Mouse (Mus musculus) CH12.LX (cell line): ENCODE data around the gene Alpk1. TPM values are rescaled to one million over a fixed set of nuclear protein-coding genes. Genes with fewer than 3 reads are reported as not detected.
"Not testable (repeated sequence)": the region's sequence is repeated elsewhere in the genome, so short reads cannot be mapped to it uniquely, and the experiment has no call there.

Source experiments
- DNase-seq: peaks from one replicate; pipeline ENCODE4 v3.0.0-alpha.2; 2013; ENCODE audit errors: extremely low read depth
- H3K27ac ChIP-seq: 2 replicates; pipeline ENCODE4 v1.5.1; 2012; ENCODE audit warnings: low read depth, mild to moderate bottlenecking, control low read depth, moderate library complexity; ENCODE audit not compliant: insufficient read depth
- H3K27me3 ChIP-seq: replicated peaks from 2 replicates; pipeline ENCODE3; 2012; ENCODE audit warnings: inconsistent platforms
- H3K36me3 ChIP-seq, 2 experiments: replicated peaks in 1 of 2; 2 replicates each; pipeline versions ENCODE3 to v1.6.1; 2012; ENCODE audit warnings: inconsistent platforms in 1 of 2, low read length in 1 of 2, mild to moderate bottlenecking in 1 of 2, mixed read lengths in 1 of 2, moderate library complexity in 1 of 2; ENCODE audit not compliant: control insufficient read depth in 1 of 2, insufficient read depth in 1 of 2
- H3K4me1 ChIP-seq, 2 experiments: 2 replicates each; pipeline ENCODE4 v1.6.1; 2012; ENCODE audit warnings: inconsistent platforms in 1 of 2, moderate library complexity in 1 of 2; ENCODE audit not compliant: insufficient read depth in 2 of 2, control insufficient read depth in 1 of 2
- H3K4me2 ChIP-seq: 2 replicates; pipeline ENCODE4 v1.6.1; 2012; ENCODE audit warnings: low read depth, mild to moderate bottlenecking, control low read depth; ENCODE audit not compliant: poor library complexity, insufficient read depth, severe bottlenecking
- H3K4me3 ChIP-seq, 3 experiments: fragments of 150-350 bp in 1 of 3; sonication (generic) in 1 of 3; replicated peaks in 1 of 3; 2 replicates each; pipeline versions ENCODE3 to v1.5.1; 2011 to 2012; ENCODE audit warnings: low read depth in 2 of 3, low read length in 2 of 3, mild to moderate bottlenecking in 2 of 3, moderate library complexity in 2 of 3, control low read depth in 1 of 3, improper control_type of control experiment in 1 of 3, inconsistent platforms in 1 of 3, mixed read lengths in 1 of 3; ENCODE audit not compliant: poor library complexity in 1 of 3
- H3K79me2 ChIP-seq: replicated peaks from 2 replicates; pipeline ENCODE4 v1.6.1; 2012; ENCODE audit warnings: mild to moderate bottlenecking, moderate library complexity; ENCODE audit not compliant: control insufficient read depth, poor library complexity, insufficient read depth, severe bottlenecking; ENCODE audit errors: extremely low read depth
- H3K9ac ChIP-seq: 2 replicates; pipeline ENCODE4 v1.6.1; 2012; ENCODE audit warnings: low read depth, mild to moderate bottlenecking, control low read depth, moderate library complexity; ENCODE audit not compliant: insufficient read depth
- H3K9me3 ChIP-seq: replicated peaks from 2 replicates; pipeline ENCODE3; 2012; ENCODE audit warnings: low read length, inconsistent platforms, mixed read lengths
- BHLHE40 ChIP-seq: IDR thresholded peaks from 2 replicates; pipeline ENCODE4 v1.6.1; 2011; ENCODE audit warnings: mild to moderate bottlenecking, low read depth, low read length, improper control_type of control experiment
- CHD1 ChIP-seq: IDR thresholded peaks from 2 replicates; pipeline ENCODE4 v1.6.1; 2012; ENCODE audit warnings: low read depth, low read length, improper control_type of control experiment, inconsistent platforms
- CHD2 ChIP-seq: IDR thresholded peaks from 2 replicates; pipeline ENCODE4 v1.6.1; 2011; ENCODE audit warnings: low read length, improper control_type of control experiment
- ETS1 ChIP-seq: conservative IDR thresholded peaks from 2 replicates; pipeline ENCODE4 v1.6.1; 2012; ENCODE audit warnings: low read depth, mild to moderate bottlenecking, inconsistent platforms, low read length, improper control_type of control experiment, moderate library complexity
- GABPA ChIP-seq: IDR thresholded peaks from 2 replicates; pipeline ENCODE4 v1.6.1; 2012; ENCODE audit warnings: low read depth, low read length, improper control_type of control experiment, inconsistent platforms; ENCODE audit not compliant: insufficient replicate concordance
- IRF4 ChIP-seq: IDR thresholded peaks from 2 replicates; pipeline ENCODE4 v1.6.1; 2014; ENCODE audit warnings: low read depth, mild to moderate bottlenecking, inconsistent platforms, low read length, improper control_type of control experiment
- JUN ChIP-seq: IDR thresholded peaks from 2 replicates; pipeline ENCODE4 v1.6.1; 2011; ENCODE audit warnings: low read depth, mild to moderate bottlenecking, low read length, improper control_type of control experiment, moderate library complexity; ENCODE audit not compliant: insufficient read depth
- MAFK ChIP-seq: IDR thresholded peaks from 2 replicates; pipeline ENCODE4 v1.6.1; 2011; ENCODE audit warnings: low read length, improper control_type of control experiment; ENCODE audit not compliant: insufficient replicate concordance
- MAX ChIP-seq: IDR thresholded peaks from 2 replicates; pipeline ENCODE4 v1.6.1; 2011; ENCODE audit warnings: low read length, improper control_type of control experiment
- NRF1 ChIP-seq: IDR thresholded peaks from 2 replicates; pipeline ENCODE4 v1.6.1; 2014; ENCODE audit warnings: low read depth, mild to moderate bottlenecking, inconsistent platforms, low read length, improper control_type of control experiment, moderate library complexity
- PAX5 ChIP-seq: IDR thresholded peaks from 2 replicates; pipeline ENCODE4 v1.6.1; 2012; ENCODE audit warnings: low read length, inconsistent platforms, mixed read lengths
- POLR2A ChIP-seq: IDR thresholded peaks from 2 replicates; pipeline ENCODE4 v1.6.1; 2011; ENCODE audit warnings: low read depth, mild to moderate bottlenecking, improper control_type of control experiment, low read length
- RAD21 ChIP-seq: IDR thresholded peaks from 2 replicates; pipeline ENCODE4 v1.6.1; 2011; ENCODE audit warnings: low read depth, mild to moderate bottlenecking, low read length, improper control_type of control experiment, moderate library complexity
- SIN3A ChIP-seq: IDR thresholded peaks from 2 replicates; pipeline ENCODE4 v1.6.1; 2012; ENCODE audit warnings: low read length, improper control_type of control experiment, inconsistent platforms
- USF2 ChIP-seq: conservative IDR thresholded peaks from 2 replicates; pipeline ENCODE4 v1.6.1; 2011; ENCODE audit warnings: low read depth, low read length, improper control_type of control experiment
- ZMIZ1 ChIP-seq: IDR thresholded peaks from 2 replicates; pipeline ENCODE4 v1.6.1; 2012; ENCODE audit warnings: low read depth, mild to moderate bottlenecking, inconsistent platforms, low read length, improper control_type of control experiment
- ZNF384 ChIP-seq: IDR thresholded peaks from 2 replicates; pipeline ENCODE4 v1.6.1; 2012; ENCODE audit warnings: low read depth, low read length, improper control_type of control experiment, inconsistent platforms
- dilution Hi-C: fragments of 300-500 bp; cut with MboI; formaldehyde crosslinking; loops from 2 replicates; pipeline ENCODE4 v1.14.3; 2020; ENCODE audit warnings: low sequenced_read_pairs; ENCODE audit not compliant: extremely low pct_unique_long_range_greater_than_20kb, extremely low pct_ligation_motif_present
- in situ Hi-C: fragments of 300-500 bp; cut with MboI; formaldehyde crosslinking; loops from 3 replicates; pipeline ENCODE4 v1.14.3; 2019; ENCODE audit warnings: low sequenced_read_pairs, low pct_ligation_motif_present, low pct_unique_long_range_greater_than_20kb, mixed read lengths
- polyA plus RNA-seq: library from polyadenylated mRNA; unstranded; fragments of >175 nt; gene quantifications from 2 replicates; pipeline ENCODE4 v1.2.1, GENCODE M21; 2012; ENCODE audit warnings: low read depth; ENCODE audit not compliant: insufficient read length
- total RNA-seq, 2 experiments: library from RNA; depleted of rRNA; stranded (reverse); fragments of 300-350 nt in 1 of 2; fragments of >200 nt in 1 of 2; gene quantifications; 2 replicates each; pipeline ENCODE4 v1.2.3; 2012 to 2014

Gene Alpk1
- total and polyA plus RNA-seq, 3 experiments: 1.4 to 1.8 (median 1.5) TPM

GRCm38 (mm10) chr3:127788919-127789318, 8.6 kb upstream of the Alpk1 start:
- dilution Hi-C loops (no loop called here), in situ Hi-C loops (no loop called here)
- Histone ChIP-seq H3K4me2 (no peak overlapping the region), H3K9ac (no peak overlapping the region), H3K27ac (no peak overlapping the region), H3K9me3 (peaks cover 4% of the 10 kb centered on the region), H3K36me3 (no peaks in the 10 kb centered on the region), H3K79me2 (no peaks in the 10 kb centered on the region), H3K4me3 (no peak overlapping the region), H3K27me3 (peaks cover 8% of the 10 kb centered on the region), H3K4me1 (peaks cover 3 to 38% of the 10 kb centered on the region in 2 experiments; a peak in 3 of 4 replicates)
- no peak for DNase-seq
- TF ChIP-seq CHD2 (no peak), BHLHE40 (no peak), JUN (no peak), ETS1 (no peak), RAD21 (no peak), USF2 (no peak), CHD1 (no peak)

GRCm38 (mm10) chr3:127788038-127788437, 7.7 kb upstream of the Alpk1 start:
- in situ Hi-C loops (no loop called here), dilution Hi-C loops (no loop called here)
- Histone ChIP-seq H3K27me3 (peaks cover 8% of the 10 kb centered on the region), H3K36me3 (no peaks in the 10 kb centered on the region), H3K9me3 (peaks cover 4% of the 10 kb centered on the region), H3K4me3 (no peak overlapping the region), H3K79me2 (no peaks in the 10 kb centered on the region), H3K4me2 (no peak overlapping the region), H3K9ac (no peak overlapping the region)
- DNase-seq: no peak
- no peak for TF ChIP-seq MAFK
- TF ChIP-seq POLR2A: no peak
- TF ChIP-seq SIN3A: no peak
- no peak for TF ChIP-seq PAX5
- no peak for TF ChIP-seq CHD1
- no peak for TF ChIP-seq ZNF384
- no peak for TF ChIP-seq GABPA
- TF ChIP-seq IRF4: no peak
- TF ChIP-seq, all 38 proteins: peak for 0
- Histone ChIP-seq H3K4me1 (peaks cover 3 to 32% of the 10 kb centered on the region in 2 experiments; a peak in 3 of 4 replicates), H3K27ac (no peak overlapping the region)

- peak; percentile 56; the same call in 1 of the 2 replicates for TF ChIP-seq ZNF384
- TF ChIP-seq ZMIZ1: no peak
- TF ChIP-seq MAX: no peak
- no peak for TF ChIP-seq NRF1
- TF ChIP-seq SIN3A: no peak
- TF ChIP-seq ETS1: no peak
- Histone ChIP-seq H3K4me1 (peaks cover 3 to 22% of the 10 kb centered on the region in 2 experiments; a peak in 3 of 4 replicates), H3K79me2 (no peaks in the 10 kb centered on the region), H3K36me3 (no peaks in the 10 kb centered on the region), H3K4me2 (no peak overlapping the region), H3K9ac (no peak overlapping the region), H3K27ac (no peak overlapping the region), H3K27me3 (peaks cover 8% of the 10 kb centered on the region), H3K4me3 (no peak overlapping the region), H3K9me3 (peaks cover 4% of the 10 kb centered on the region)
- dilution Hi-C loops: no loop called here
- no peak for DNase-seq
- in situ Hi-C loops: no loop called here
Observed at GRCm38 (mm10) chr3:127787032-127787431, 6.7 kb upstream of the Alpk1 start.

GRCm38 (mm10) chr3:127783680-127784079, 3.4 kb upstream of the Alpk1 start:
- H3K79me2 ChIP-seq, H3K4me3 ChIP-seq, in situ Hi-C loops, H3K27ac ChIP-seq, H3K36me3 ChIP-seq, DNase-seq, H3K4me2 ChIP-seq, H3K9me3 ChIP-seq, H3K9ac ChIP-seq, dilution Hi-C loops, H3K27me3 ChIP-seq: not testable (repeated sequence)
- peaks cover 0 to 23% of the 10 kb centered on the region in 2 experiments; a peak in 2 of 4 replicates for H3K4me1 ChIP-seq
